Comparison of ENCODE assay signal across 27 mouse cellular contexts in genomic region chr15:63694150-63694549, GRCm38 (mm10).
"Had no signal": no experiment of that assay in that cellular context is flagged by ENCODE, and none has a peak within 500 bp of the region (broad histone marks: within the 10 kb centered on the region; RNA-seq: fewer than 3 reads in every experiment).

No protein-coding gene starts in this region.

- ATAC-seq: forebrain, embryonic 13.5 days; forebrain, embryonic 14.5 days; forebrain, embryonic 15.5 days; forebrain, embryonic 16.5 days; forebrain, postnatal 0 days had no signal

- H3K9me3 ChIP-seq: embryonic facial prominence, embryonic 10.5 days; embryonic facial prominence, embryonic 12.5 days; embryonic facial prominence, embryonic 13.5 days; embryonic facial prominence, embryonic 15.5 days; forebrain, embryonic 10.5 days; forebrain, embryonic 12.5 days; forebrain, embryonic 13.5 days; forebrain, embryonic 15.5 days had no signal

- H3K4me1 ChIP-seq: embryonic facial prominence, embryonic 13.5 days; embryonic facial prominence, embryonic 15.5 days had no signal

- H3K9ac ChIP-seq: embryonic facial prominence, embryonic 12.5 days; embryonic facial prominence, embryonic 13.5 days; embryonic facial prominence, embryonic 15.5 days; forebrain, embryonic 12.5 days; forebrain, embryonic 13.5 days; forebrain, embryonic 15.5 days; forebrain, postnatal 0 days had no signal

- DNase-seq: cerebellum, adult 2 months; cerebellum, adult 8-10 months; cerebellum, adult 9-10 months; cerebellum, adult 9-11 months; cerebellum, postnatal 10 days; cerebellum, postnatal 14 days; cerebellum, postnatal 25 days; cerebellum, postnatal 36 days; embryo, embryonic 11 days; forebrain, postnatal 0 days; gastrocnemius, adult 2 months; gastrocnemius, postnatal 10 days; gastrocnemius, postnatal 14 days; gastrocnemius, postnatal 25 days; gastrocnemius, postnatal 36 days; heart, adult 18-20 months had no signal

- H3K36me3 ChIP-seq: embryonic facial prominence, embryonic 10.5 days; embryonic facial prominence, embryonic 12.5 days; embryonic facial prominence, embryonic 13.5 days; embryonic facial prominence, embryonic 15.5 days; forebrain, embryonic 10.5 days; forebrain, embryonic 12.5 days; forebrain, embryonic 15.5 days had no signal

- H3K4me2 ChIP-seq: embryonic facial prominence, embryonic 12.5 days; embryonic facial prominence, embryonic 13.5 days; embryonic facial prominence, embryonic 15.5 days; forebrain, embryonic 12.5 days; forebrain, embryonic 13.5 days; forebrain, embryonic 15.5 days had no signal

- H3K4me3 ChIP-seq: embryonic facial prominence, embryonic 10.5 days; embryonic facial prominence, embryonic 12.5 days; embryonic facial prominence, embryonic 13.5 days; embryonic facial prominence, embryonic 15.5 days; erythroblast, embryonic 14.5 days; forebrain, embryonic 10.5 days; forebrain, embryonic 12.5 days; forebrain, embryonic 13.5 days; forebrain, embryonic 15.5 days; gastrocnemius, adult 2 months had no signal

- H3K27me3 ChIP-seq: embryonic facial prominence, embryonic 12.5 days; embryonic facial prominence, embryonic 15.5 days; forebrain, embryonic 13.5 days; forebrain, embryonic 15.5 days had no signal

- H3K27ac ChIP-seq: embryonic facial prominence, embryonic 12.5 days; embryonic facial prominence, embryonic 13.5 days; embryonic facial prominence, embryonic 15.5 days; forebrain, embryonic 12.5 days; forebrain, embryonic 13.5 days; forebrain, embryonic 15.5 days; gastrocnemius, adult 2 months had no signal
